Mouse (Mus musculus) CH12.LX (cell line): ENCODE data around the gene Gm49321. TPM values are rescaled to one million over a fixed set of nuclear protein-coding genes. Genes with fewer than 3 reads are reported as not detected.

Experiments used
- DNase-seq: peaks from one replicate; pipeline ENCODE4 v3.0.0-alpha.2; 2013; ENCODE audit errors: extremely low read depth
- H3K27ac ChIP-seq: 2 replicates; pipeline ENCODE4 v1.5.1; 2012; ENCODE audit warnings: low read depth, mild to moderate bottlenecking, control low read depth, moderate library complexity; ENCODE audit not compliant: insufficient read depth
- H3K27me3 ChIP-seq: replicated peaks from 2 replicates; pipeline ENCODE3; 2012; ENCODE audit warnings: inconsistent platforms
- H3K36me3 ChIP-seq, 2 experiments: replicated peaks in 1 of 2; 2 replicates each; pipeline versions ENCODE3 to v1.6.1; 2012; ENCODE audit warnings: inconsistent platforms in 1 of 2, low read length in 1 of 2, mild to moderate bottlenecking in 1 of 2, mixed read lengths in 1 of 2, moderate library complexity in 1 of 2; ENCODE audit not compliant: control insufficient read depth in 1 of 2, insufficient read depth in 1 of 2
- H3K4me1 ChIP-seq, 2 experiments: 2 replicates each; pipeline ENCODE4 v1.6.1; 2012; ENCODE audit warnings: inconsistent platforms in 1 of 2, moderate library complexity in 1 of 2; ENCODE audit not compliant: insufficient read depth in 2 of 2, control insufficient read depth in 1 of 2
- H3K4me2 ChIP-seq: 2 replicates; pipeline ENCODE4 v1.6.1; 2012; ENCODE audit warnings: low read depth, mild to moderate bottlenecking, control low read depth; ENCODE audit not compliant: poor library complexity, insufficient read depth, severe bottlenecking
- H3K4me3 ChIP-seq, 3 experiments: fragments of 150-350 bp in 1 of 3; sonication (generic) in 1 of 3; replicated peaks in 1 of 3; 2 replicates each; pipeline versions ENCODE3 to v1.5.1; 2011 to 2012; ENCODE audit warnings: low read depth in 2 of 3, low read length in 2 of 3, mild to moderate bottlenecking in 2 of 3, moderate library complexity in 2 of 3, control low read depth in 1 of 3, improper control_type of control experiment in 1 of 3, inconsistent platforms in 1 of 3, mixed read lengths in 1 of 3; ENCODE audit not compliant: poor library complexity in 1 of 3
- H3K79me2 ChIP-seq: replicated peaks from 2 replicates; pipeline ENCODE4 v1.6.1; 2012; ENCODE audit warnings: mild to moderate bottlenecking, moderate library complexity; ENCODE audit not compliant: control insufficient read depth, poor library complexity, insufficient read depth, severe bottlenecking; ENCODE audit errors: extremely low read depth
- H3K9ac ChIP-seq: 2 replicates; pipeline ENCODE4 v1.6.1; 2012; ENCODE audit warnings: low read depth, mild to moderate bottlenecking, control low read depth, moderate library complexity; ENCODE audit not compliant: insufficient read depth
- H3K9me3 ChIP-seq: replicated peaks from 2 replicates; pipeline ENCODE3; 2012; ENCODE audit warnings: low read length, inconsistent platforms, mixed read lengths
- BHLHE40 ChIP-seq: IDR thresholded peaks from 2 replicates; pipeline ENCODE4 v1.6.1; 2011; ENCODE audit warnings: mild to moderate bottlenecking, low read depth, low read length, improper control_type of control experiment
- CHD2 ChIP-seq: IDR thresholded peaks from 2 replicates; pipeline ENCODE4 v1.6.1; 2011; ENCODE audit warnings: low read length, improper control_type of control experiment
- CTCF ChIP-seq, 2 experiments: IDR thresholded peaks in 1 of 2; conservative IDR thresholded peaks in 1 of 2; 2 replicates each; pipeline ENCODE4 v1.5.1; 2011 to 2012; ENCODE audit warnings: low read depth in 2 of 2, low read length in 2 of 2, improper control_type of control experiment in 1 of 2, inconsistent platforms in 1 of 2, mild to moderate bottlenecking in 1 of 2, moderate library complexity in 1 of 2
- ELF1 ChIP-seq: IDR thresholded peaks from 2 replicates; pipeline ENCODE4 v1.6.1; 2014; ENCODE audit warnings: low read depth, mild to moderate bottlenecking, inconsistent platforms, low read length, improper control_type of control experiment
- HCFC1 ChIP-seq: IDR thresholded peaks from 2 replicates; pipeline ENCODE4 v1.6.1; 2012; ENCODE audit warnings: low read depth, mild to moderate bottlenecking, inconsistent platforms, low read length, improper control_type of control experiment
- JUND ChIP-seq: conservative IDR thresholded peaks from 2 replicates; pipeline ENCODE4 v1.6.1; 2011; ENCODE audit warnings: low read depth, low read length, improper control_type of control experiment
- MAX ChIP-seq: IDR thresholded peaks from 2 replicates; pipeline ENCODE4 v1.6.1; 2011; ENCODE audit warnings: low read length, improper control_type of control experiment
- MAZ ChIP-seq: IDR thresholded peaks from 2 replicates; pipeline ENCODE4 v1.6.1; 2012; ENCODE audit warnings: low read depth, mild to moderate bottlenecking, inconsistent platforms, low read length, improper control_type of control experiment, moderate library complexity
- MXI1 ChIP-seq: IDR thresholded peaks from 2 replicates; pipeline ENCODE4 v1.6.1; 2011; ENCODE audit warnings: mild to moderate bottlenecking, low read depth, low read length, improper control_type of control experiment
- MYC ChIP-seq: IDR thresholded peaks from 2 replicates; pipeline ENCODE4 v1.6.1; 2011; ENCODE audit warnings: low read depth, mild to moderate bottlenecking, improper control_type of control experiment, low read length
- POLR2AphosphoS2 ChIP-seq: IDR thresholded peaks from 2 replicates; pipeline ENCODE4 v1.6.1; 2011; ENCODE audit warnings: low read depth, low read length, improper control_type of control experiment
- RAD21 ChIP-seq: IDR thresholded peaks from 2 replicates; pipeline ENCODE4 v1.6.1; 2011; ENCODE audit warnings: low read depth, mild to moderate bottlenecking, low read length, improper control_type of control experiment, moderate library complexity
- RCOR1 ChIP-seq: conservative IDR thresholded peaks from 2 replicates; pipeline ENCODE4 v1.6.1; 2012; ENCODE audit warnings: low read depth, mild to moderate bottlenecking, inconsistent platforms, low read length, improper control_type of control experiment
- SIN3A ChIP-seq: IDR thresholded peaks from 2 replicates; pipeline ENCODE4 v1.6.1; 2012; ENCODE audit warnings: low read length, improper control_type of control experiment, inconsistent platforms
- SMC3 ChIP-seq: IDR thresholded peaks from 2 replicates; pipeline ENCODE4 v1.6.1; 2011; ENCODE audit warnings: low read depth, low read length, improper control_type of control experiment
- TBP ChIP-seq: conservative IDR thresholded peaks from 2 replicates; pipeline ENCODE4 v1.6.1; 2011; ENCODE audit warnings: low read depth, low read length, improper control_type of control experiment
- USF2 ChIP-seq: conservative IDR thresholded peaks from 2 replicates; pipeline ENCODE4 v1.6.1; 2011; ENCODE audit warnings: low read depth, low read length, improper control_type of control experiment
- ZKSCAN1 ChIP-seq: IDR thresholded peaks from 2 replicates; pipeline ENCODE4 v1.6.1; 2012; ENCODE audit warnings: low read depth, inconsistent platforms, low read length, improper control_type of control experiment, borderline replicate concordance
- ZMIZ1 ChIP-seq: IDR thresholded peaks from 2 replicates; pipeline ENCODE4 v1.6.1; 2012; ENCODE audit warnings: low read depth, mild to moderate bottlenecking, inconsistent platforms, low read length, improper control_type of control experiment
- ZNF384 ChIP-seq: IDR thresholded peaks from 2 replicates; pipeline ENCODE4 v1.6.1; 2012; ENCODE audit warnings: low read depth, low read length, improper control_type of control experiment, inconsistent platforms
- dilution Hi-C: fragments of 300-500 bp; cut with MboI; formaldehyde crosslinking; loops from 2 replicates; pipeline ENCODE4 v1.14.3; 2020; ENCODE audit warnings: low sequenced_read_pairs; ENCODE audit not compliant: extremely low pct_unique_long_range_greater_than_20kb, extremely low pct_ligation_motif_present
- in situ Hi-C: fragments of 300-500 bp; cut with MboI; formaldehyde crosslinking; loops from 3 replicates; pipeline ENCODE4 v1.14.3; 2019; ENCODE audit warnings: low sequenced_read_pairs, low pct_ligation_motif_present, low pct_unique_long_range_greater_than_20kb, mixed read lengths
- polyA plus RNA-seq: library from polyadenylated mRNA; unstranded; fragments of >175 nt; gene quantifications from 2 replicates; pipeline ENCODE4 v1.2.1, GENCODE M21; 2012; ENCODE audit warnings: low read depth; ENCODE audit not compliant: insufficient read length
- total RNA-seq, 2 experiments: library from RNA; depleted of rRNA; stranded (reverse); fragments of 300-350 nt in 1 of 2; fragments of >200 nt in 1 of 2; gene quantifications; 2 replicates each; pipeline ENCODE4 v1.2.3; 2012 to 2014

Gm49321 gene
- total and polyA plus RNA-seq, 3 experiments, result not detected

- TF ChIP-seq POLR2AphosphoS2 (no peak), ZNF384 (peak; percentile 73), ZMIZ1 (no peak; the same call in 1 of the 2 replicates), CHD2 (no peak), RCOR1 (no peak), MXI1 (no peak), USF2 (no peak), MAX (no peak)
Observed at GRCm38 (mm10) chr12:73908274-73909012, 29.0 kb upstream of the Gm49321 start (continued).

GRCm38 (mm10) chr12:73909013-73909575 is 28.4 kb upstream of the Gm49321 start:
- Histone ChIP-seq H3K9ac (peak overlapping the region; percentile 97; the same call in 1 of the 2 replicates), H3K9me3 (no peaks in the 10 kb centered on the region), H3K27ac (no peak overlapping the region), H3K4me3 (peak overlapping the region; percentile 83 to 89 (median 88)), H3K79me2 (peaks cover 19% of the 10 kb centered on the region), H3K36me3 (no peaks in the 10 kb centered on the region)
- in situ Hi-C loops, result no loop called here
- TF ChIP-seq MYC (no peak), CTCF (conservative IDR thresholded peaks at IDR 0.05 in 1 of 2, IDR thresholded peaks at IDR 0.05 in 1 of 2; ENCODE audit: low read depth in 2 of 2, low read length in 2 of 2) (peak in 1 of 2 experiments; percentile 27; a peak in 2 of 4 replicates), MAZ (0 out of 2 replicates have a peak, but pooled peaks have one; percentile 31), RAD21 (peak; percentile 12), ELF1 (no peak), TBP (0 out of 2 replicates have a peak, but pooled peaks have one; percentile 11), JUND (no peak), SMC3 (peak; percentile 18; the same call in 1 of the 2 replicates)
- TF ChIP-seq, all 38 proteins: peak for 5
- Histone ChIP-seq H3K4me1 (peaks cover 3 to 41% of the 10 kb centered on the region in 2 experiments; a peak in 3 of 4 replicates), H3K27me3 (no peaks in the 10 kb centered on the region), H3K4me2 (peak overlapping the region; percentile 76)
- dilution Hi-C loops, result no loop called here
- DNase-seq, result peak; percentile 10

GRCm38 (mm10) chr12:73918479-73918878 is 19.0 kb upstream of the Gm49321 start:
- peaks cover 11% of the 10 kb centered on the region for H3K79me2 ChIP-seq
- H3K9me3 ChIP-seq, result no peaks in the 10 kb centered on the region
- H3K4me3 ChIP-seq, result no peak overlapping the region
- no peaks in the 10 kb centered on the region for H3K27me3 ChIP-seq
- dilution Hi-C loops, result no loop called here
- no peak overlapping the region for H3K9ac ChIP-seq
- H3K4me1 ChIP-seq, result peaks cover 0 to 14% of the 10 kb centered on the region in 2 experiments; a peak in 2 of 4 replicates
- peaks cover 0 to 1% of the 10 kb centered on the region in 2 experiments for H3K36me3 ChIP-seq
- no peak for DNase-seq
- TF ChIP-seq HCFC1 (no peak), ZNF384 (no peak), MYC (no peak), ZKSCAN1 (no peak), CHD2 (no peak), SIN3A (no peak), BHLHE40 (no peak)
- TF ChIP-seq, all 38 proteins: peak for 0
- in situ Hi-C loops, result no loop called here
- H3K27ac ChIP-seq, result no peak overlapping the region
- H3K4me2 ChIP-seq, result no peak overlapping the region
